Mouse (Mus musculus) CH12.LX (cell line): Measurements from ENCODE around the gene Sp100. TPM values are rescaled to one million over a fixed set of nuclear protein-coding genes. Genes with fewer than 3 reads are reported as not detected.

Experiments used
- DNase-seq: peaks from one replicate; pipeline ENCODE4 v3.0.0-alpha.2; 2013; ENCODE audit errors: extremely low read depth
- H3K27ac ChIP-seq: 2 replicates; pipeline ENCODE4 v1.5.1; 2012; ENCODE audit warnings: low read depth, mild to moderate bottlenecking, control low read depth, moderate library complexity; ENCODE audit not compliant: insufficient read depth
- H3K27me3 ChIP-seq: replicated peaks from 2 replicates; pipeline ENCODE3; 2012; ENCODE audit warnings: inconsistent platforms
- H3K36me3 ChIP-seq, 2 experiments: replicated peaks in 1 of 2; 2 replicates each; pipeline versions ENCODE3 to v1.6.1; 2012; ENCODE audit warnings: inconsistent platforms in 1 of 2, low read length in 1 of 2, mild to moderate bottlenecking in 1 of 2, mixed read lengths in 1 of 2, moderate library complexity in 1 of 2; ENCODE audit not compliant: control insufficient read depth in 1 of 2, insufficient read depth in 1 of 2
- H3K4me1 ChIP-seq, 2 experiments: 2 replicates each; pipeline ENCODE4 v1.6.1; 2012; ENCODE audit warnings: inconsistent platforms in 1 of 2, moderate library complexity in 1 of 2; ENCODE audit not compliant: insufficient read depth in 2 of 2, control insufficient read depth in 1 of 2
- H3K4me2 ChIP-seq: 2 replicates; pipeline ENCODE4 v1.6.1; 2012; ENCODE audit warnings: low read depth, mild to moderate bottlenecking, control low read depth; ENCODE audit not compliant: poor library complexity, insufficient read depth, severe bottlenecking
- H3K4me3 ChIP-seq, 3 experiments: fragments of 150-350 bp in 1 of 3; sonication (generic) in 1 of 3; replicated peaks in 1 of 3; 2 replicates each; pipeline versions ENCODE3 to v1.5.1; 2011 to 2012; ENCODE audit warnings: low read depth in 2 of 3, low read length in 2 of 3, mild to moderate bottlenecking in 2 of 3, moderate library complexity in 2 of 3, control low read depth in 1 of 3, improper control_type of control experiment in 1 of 3, inconsistent platforms in 1 of 3, mixed read lengths in 1 of 3; ENCODE audit not compliant: poor library complexity in 1 of 3
- H3K79me2 ChIP-seq: replicated peaks from 2 replicates; pipeline ENCODE4 v1.6.1; 2012; ENCODE audit warnings: mild to moderate bottlenecking, moderate library complexity; ENCODE audit not compliant: control insufficient read depth, poor library complexity, insufficient read depth, severe bottlenecking; ENCODE audit errors: extremely low read depth
- H3K9ac ChIP-seq: 2 replicates; pipeline ENCODE4 v1.6.1; 2012; ENCODE audit warnings: low read depth, mild to moderate bottlenecking, control low read depth, moderate library complexity; ENCODE audit not compliant: insufficient read depth
- H3K9me3 ChIP-seq: replicated peaks from 2 replicates; pipeline ENCODE3; 2012; ENCODE audit warnings: low read length, inconsistent platforms, mixed read lengths
- CHD1 ChIP-seq: IDR thresholded peaks from 2 replicates; pipeline ENCODE4 v1.6.1; 2012; ENCODE audit warnings: low read depth, low read length, improper control_type of control experiment, inconsistent platforms
- CHD2 ChIP-seq: IDR thresholded peaks from 2 replicates; pipeline ENCODE4 v1.6.1; 2011; ENCODE audit warnings: low read length, improper control_type of control experiment
- CTCF ChIP-seq, 2 experiments: IDR thresholded peaks in 1 of 2; conservative IDR thresholded peaks in 1 of 2; 2 replicates each; pipeline ENCODE4 v1.5.1; 2011 to 2012; ENCODE audit warnings: low read depth in 2 of 2, low read length in 2 of 2, improper control_type of control experiment in 1 of 2, inconsistent platforms in 1 of 2, mild to moderate bottlenecking in 1 of 2, moderate library complexity in 1 of 2
- ELF1 ChIP-seq: IDR thresholded peaks from 2 replicates; pipeline ENCODE4 v1.6.1; 2014; ENCODE audit warnings: low read depth, mild to moderate bottlenecking, inconsistent platforms, low read length, improper control_type of control experiment
- EP300 ChIP-seq: IDR thresholded peaks from 2 replicates; pipeline ENCODE4 v1.6.1; 2011; ENCODE audit warnings: low read length, improper control_type of control experiment
- JUN ChIP-seq: IDR thresholded peaks from 2 replicates; pipeline ENCODE4 v1.6.1; 2011; ENCODE audit warnings: low read depth, mild to moderate bottlenecking, low read length, improper control_type of control experiment, moderate library complexity; ENCODE audit not compliant: insufficient read depth
- KAT2A ChIP-seq: IDR thresholded peaks from 2 replicates; pipeline ENCODE4 v1.6.1; 2012; ENCODE audit warnings: low read length, improper control_type of control experiment, inconsistent platforms; ENCODE audit not compliant: insufficient replicate concordance
- MAZ ChIP-seq: IDR thresholded peaks from 2 replicates; pipeline ENCODE4 v1.6.1; 2012; ENCODE audit warnings: low read depth, mild to moderate bottlenecking, inconsistent platforms, low read length, improper control_type of control experiment, moderate library complexity
- MEF2A ChIP-seq: IDR thresholded peaks from 2 replicates; pipeline ENCODE4 v1.6.1; 2014; ENCODE audit warnings: low read depth, mild to moderate bottlenecking, inconsistent platforms, low read length, improper control_type of control experiment, borderline replicate concordance
- MXI1 ChIP-seq: IDR thresholded peaks from 2 replicates; pipeline ENCODE4 v1.6.1; 2011; ENCODE audit warnings: mild to moderate bottlenecking, low read depth, low read length, improper control_type of control experiment
- MYC ChIP-seq: IDR thresholded peaks from 2 replicates; pipeline ENCODE4 v1.6.1; 2011; ENCODE audit warnings: low read depth, mild to moderate bottlenecking, improper control_type of control experiment, low read length
- NELFE ChIP-seq: IDR thresholded peaks from 2 replicates; pipeline ENCODE4 v1.6.1; 2011; ENCODE audit warnings: low read depth, low read length, improper control_type of control experiment
- NRF1 ChIP-seq: IDR thresholded peaks from 2 replicates; pipeline ENCODE4 v1.6.1; 2014; ENCODE audit warnings: low read depth, mild to moderate bottlenecking, inconsistent platforms, low read length, improper control_type of control experiment, moderate library complexity
- PAX5 ChIP-seq: IDR thresholded peaks from 2 replicates; pipeline ENCODE4 v1.6.1; 2012; ENCODE audit warnings: low read length, inconsistent platforms, mixed read lengths
- POLR2A ChIP-seq: IDR thresholded peaks from 2 replicates; pipeline ENCODE4 v1.6.1; 2011; ENCODE audit warnings: low read depth, mild to moderate bottlenecking, improper control_type of control experiment, low read length
- POLR2AphosphoS2 ChIP-seq: IDR thresholded peaks from 2 replicates; pipeline ENCODE4 v1.6.1; 2011; ENCODE audit warnings: low read depth, low read length, improper control_type of control experiment
- RCOR1 ChIP-seq: conservative IDR thresholded peaks from 2 replicates; pipeline ENCODE4 v1.6.1; 2012; ENCODE audit warnings: low read depth, mild to moderate bottlenecking, inconsistent platforms, low read length, improper control_type of control experiment
- SIN3A ChIP-seq: IDR thresholded peaks from 2 replicates; pipeline ENCODE4 v1.6.1; 2012; ENCODE audit warnings: low read length, improper control_type of control experiment, inconsistent platforms
- USF2 ChIP-seq: conservative IDR thresholded peaks from 2 replicates; pipeline ENCODE4 v1.6.1; 2011; ENCODE audit warnings: low read depth, low read length, improper control_type of control experiment
- ZC3H11A ChIP-seq: IDR thresholded peaks from 2 replicates; pipeline ENCODE4 v1.6.1; 2012; ENCODE audit warnings: low read depth, mild to moderate bottlenecking, inconsistent platforms, low read length, improper control_type of control experiment
- ZKSCAN1 ChIP-seq: IDR thresholded peaks from 2 replicates; pipeline ENCODE4 v1.6.1; 2012; ENCODE audit warnings: low read depth, inconsistent platforms, low read length, improper control_type of control experiment, borderline replicate concordance
- dilution Hi-C: fragments of 300-500 bp; cut with MboI; formaldehyde crosslinking; loops from 2 replicates; pipeline ENCODE4 v1.14.3; 2020; ENCODE audit warnings: low sequenced_read_pairs; ENCODE audit not compliant: extremely low pct_unique_long_range_greater_than_20kb, extremely low pct_ligation_motif_present
- in situ Hi-C: fragments of 300-500 bp; cut with MboI; formaldehyde crosslinking; loops from 3 replicates; pipeline ENCODE4 v1.14.3; 2019; ENCODE audit warnings: low sequenced_read_pairs, low pct_ligation_motif_present, low pct_unique_long_range_greater_than_20kb, mixed read lengths
- polyA plus RNA-seq: library from polyadenylated mRNA; unstranded; fragments of >175 nt; gene quantifications from 2 replicates; pipeline ENCODE4 v1.2.1, GENCODE M21; 2012; ENCODE audit warnings: low read depth; ENCODE audit not compliant: insufficient read length
- total RNA-seq, 2 experiments: library from RNA; depleted of rRNA; stranded (reverse); fragments of 300-350 nt in 1 of 2; fragments of >200 nt in 1 of 2; gene quantifications; 2 replicates each; pipeline ENCODE4 v1.2.3; 2012 to 2014

The Sp100 gene
- total and polyA plus RNA-seq, 3 experiments, result 24.7 to 74.0 (median 59.5) TPM

DNA sequence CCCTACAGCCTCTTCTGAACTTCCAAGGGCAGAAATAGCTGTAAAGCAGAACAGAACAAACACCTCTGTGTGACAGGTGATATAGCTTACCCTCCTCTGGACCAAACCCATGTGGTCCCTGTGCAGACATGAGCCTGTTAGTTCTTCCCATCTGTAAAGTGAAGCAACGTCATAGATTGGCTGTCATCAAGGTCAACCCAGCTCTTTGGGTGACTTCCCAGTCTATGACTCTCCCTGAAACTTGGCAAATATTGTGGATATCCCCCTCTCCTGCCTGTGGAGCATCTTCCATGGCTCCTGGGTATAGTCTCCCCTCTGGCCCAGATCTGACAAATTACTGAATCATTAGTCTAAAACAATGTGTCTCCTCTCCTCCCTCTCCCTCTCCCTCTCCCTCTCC, 42.5 kb downstream of the Sp100 start:
- no peak for TF ChIP-seq PAX5
- TF ChIP-seq NRF1, result no peak
- TF ChIP-seq RCOR1, result no peak
- TF ChIP-seq MYC, result no peak
- TF ChIP-seq CTCF (conservative IDR thresholded peaks at IDR 0.05 in 1 of 2, IDR thresholded peaks at IDR 0.05 in 1 of 2; ENCODE audit: low read depth in 2 of 2, low read length in 2 of 2), result no peak
- no peak for TF ChIP-seq ZC3H11A
- no peak for TF ChIP-seq JUN
- no peak for TF ChIP-seq NELFE
- no peak for TF ChIP-seq EP300
- no peak for TF ChIP-seq CHD2
- TF ChIP-seq MXI1, result no peak
- no peak for TF ChIP-seq CHD1
- TF ChIP-seq ELF1, result no peak
- no peak overlapping the region for H3K27ac ChIP-seq
- in situ Hi-C loops (no loop called here), dilution Hi-C loops (no loop called here)
- H3K4me1 ChIP-seq, result peaks cover 5 to 18% of the 10 kb centered on the region in 2 experiments
- H3K4me3 ChIP-seq, result no peak overlapping the region
- H3K9ac ChIP-seq, result no peak overlapping the region
- no peak overlapping the region for H3K4me2 ChIP-seq
- no peak for DNase-seq
- peaks cover 8 to 47% of the 10 kb centered on the region in 2 experiments for H3K36me3 ChIP-seq
- H3K27me3 ChIP-seq, result no peaks in the 10 kb centered on the region
- no peaks in the 10 kb centered on the region for H3K79me2 ChIP-seq
- H3K9me3 ChIP-seq, result no peaks in the 10 kb centered on the region

- Histone ChIP-seq H3K36me3 (peaks cover 8 to 51% of the 10 kb centered on the region in 2 experiments), H3K9ac (no peak overlapping the region), H3K4me3 (no peak overlapping the region), H3K9me3 (no peaks in the 10 kb centered on the region), H3K4me1 (peaks cover 3 to 18% of the 10 kb centered on the region in 2 experiments; a peak in 3 of 4 replicates), H3K79me2 (no peaks in the 10 kb centered on the region), H3K27me3 (no peaks in the 10 kb centered on the region), H3K27ac (no peak overlapping the region), H3K4me2 (no peak overlapping the region)
- dilution Hi-C loops, result no loop called here
- in situ Hi-C loops, result no loop called here
- TF ChIP-seq SIN3A, result no peak
- TF ChIP-seq MAZ, result no peak
- no peak for TF ChIP-seq POLR2A
- DNase-seq, result no peak
Measured at GRCm38 (mm10) chr1:85693280-85693679, 43.5 kb downstream of the Sp100 start.

DNA sequence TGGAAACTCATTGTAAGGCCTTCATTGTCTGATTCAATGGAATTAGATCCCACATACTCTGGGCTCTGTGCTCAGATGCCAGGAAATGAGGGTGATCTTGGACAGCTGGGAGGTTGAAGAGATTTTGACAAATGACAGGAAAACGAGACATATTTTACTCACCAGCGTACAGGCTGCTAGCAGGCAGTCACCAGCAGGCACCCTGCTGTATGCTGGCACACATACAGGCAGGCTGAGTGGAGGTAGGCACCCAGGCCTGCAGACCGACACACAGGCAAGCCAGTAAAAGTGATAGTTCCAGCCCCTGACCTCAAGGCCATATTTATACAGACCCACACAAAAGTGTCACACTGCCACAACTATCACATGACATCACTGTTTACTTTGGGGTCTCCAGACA, 45.9 kb downstream of the Sp100 start:
- TF ChIP-seq CTCF (conservative IDR thresholded peaks at IDR 0.05 in 1 of 2, IDR thresholded peaks at IDR 0.05 in 1 of 2; ENCODE audit: low read depth in 2 of 2, low read length in 2 of 2) (no peak), POLR2A (no peak), ELF1 (no peak), USF2 (no peak), SIN3A (no peak), RCOR1 (no peak), PAX5 (no peak), JUN (no peak), POLR2AphosphoS2 (no peak), ZKSCAN1 (no peak), MAZ (no peak), MEF2A (no peak), CHD2 (no peak), KAT2A (no peak), MYC (no peak)
- no peaks in the 10 kb centered on the region for H3K27me3 ChIP-seq
- no peak overlapping the region for H3K9ac ChIP-seq
- dilution Hi-C loops (no loop called here), in situ Hi-C loops (no loop called here)
- H3K27ac ChIP-seq, result no peak overlapping the region
- H3K4me1 ChIP-seq, result peaks cover 3 to 38% of the 10 kb centered on the region in 2 experiments; a peak in 3 of 4 replicates
- no peaks in the 10 kb centered on the region for H3K9me3 ChIP-seq
- no peak overlapping the region for H3K4me3 ChIP-seq
- H3K4me2 ChIP-seq, result no peak overlapping the region
- no peaks in the 10 kb centered on the region for H3K79me2 ChIP-seq
- DNase-seq, result no peak
- H3K36me3 ChIP-seq, result peaks cover 11 to 63% of the 10 kb centered on the region in 2 experiments
